Mouse (Mus musculus): Measurements from ENCODE around the gene Olfr332. TPM values are rescaled to one million over a fixed set of nuclear protein-coding genes. Genes with fewer than 3 reads are reported as not detected.

The Olfr332 gene
- polyA plus RNA-seq (2012; rRNA removed): not detected in 2 replicates

GRCm38 (mm10) chr11:58492455-58492854 is at the start of gene Olfr332:
Gene Olfr332 (minus strand): TSS chr11:58492555.

DNA sequence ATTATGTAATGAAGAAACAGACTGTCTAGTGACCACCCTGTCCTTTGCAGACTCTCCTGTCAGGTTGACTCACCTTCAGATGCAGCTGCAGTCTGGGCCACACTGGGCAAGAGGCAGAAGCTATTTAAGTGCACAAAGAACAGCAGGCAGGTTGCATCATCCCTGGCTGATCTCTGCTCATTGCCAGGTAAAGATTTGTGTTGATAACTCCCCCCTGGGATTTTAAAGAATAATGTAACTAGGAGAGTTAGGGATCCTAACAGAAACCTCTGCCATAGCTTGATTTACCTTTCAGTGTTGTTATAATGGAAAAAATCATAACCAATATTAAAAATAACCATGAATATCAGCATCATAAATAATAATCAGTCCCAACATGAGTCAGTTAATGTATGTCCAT is 42.4 kb upstream of the Olfr332 start, which contains the start of gene Olfr330:
TSS of gene Olfr330 (minus strand) at position 101 of the 400 bp plus-strand sequence.

DNA sequence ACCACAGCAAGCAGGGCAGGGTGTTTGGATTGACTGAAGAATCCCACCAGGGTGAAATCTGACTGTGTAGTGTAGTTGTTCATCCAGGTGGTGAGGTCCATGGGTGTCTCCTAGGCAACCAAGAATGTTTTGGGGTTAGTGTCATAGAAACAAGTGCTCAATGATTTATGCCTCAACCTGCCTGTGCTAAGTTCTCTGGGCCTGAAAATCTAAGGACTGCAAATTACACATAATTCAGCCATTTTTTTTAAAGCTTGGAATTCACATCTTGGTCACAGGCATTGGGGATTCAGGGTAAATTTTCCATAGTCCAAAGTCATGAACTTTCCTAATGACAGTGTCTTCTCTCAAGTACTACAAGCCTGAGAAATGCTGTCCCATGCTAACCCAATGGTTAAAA is 10.1 kb upstream of the Olfr332 start, which contains the start of gene Olfr331:
TSS of gene Olfr331 (minus strand) at position 101 of the 400 bp plus-strand sequence.

DNA sequence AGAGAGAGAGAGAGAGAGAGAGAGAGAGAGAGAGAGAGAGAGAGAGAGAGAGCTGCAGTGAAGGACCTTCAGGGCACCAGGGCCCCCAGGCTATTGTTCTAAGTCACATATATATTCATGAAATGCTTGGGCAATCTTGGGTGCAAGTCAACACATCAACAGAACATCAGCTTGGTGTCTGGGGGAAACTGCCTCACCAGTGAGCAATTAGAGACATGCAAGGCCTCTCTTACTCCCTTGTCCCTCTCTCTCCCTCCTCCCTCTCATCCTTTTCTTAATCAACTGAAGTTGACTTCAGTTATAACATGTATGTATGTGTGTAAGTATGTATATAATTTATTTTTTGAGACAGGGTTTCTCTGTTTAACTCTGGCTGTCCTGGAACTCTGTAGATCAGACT is 30.2 kb downstream of the Olfr332 start, which contains the start of gene Olfr30:
TSS of gene Olfr30 (minus strand) at position 101 of the 400 bp plus-strand sequence.

GRCm38 (mm10) chr11:58452759-58453158 is 39.6 kb downstream of the Olfr332 start, which contains the start of gene Lypd9:
Gene Lypd9 (minus strand): TSS chr11:58452923.

Other genes starting within 250 kb of the Olfr332 start
- 0.05 TPM in 1 of 2 replicates, not detected in the other for gene 4930438A08Rik, start 217.8 kb downstream of the Olfr332 start, polyA plus RNA-seq (2012; rRNA removed)
- gene Zfp692, start 185.5 kb downstream of the Olfr332 start, polyA plus RNA-seq (2012; rRNA removed): 43.0 and 45.3 TPM in 2 replicates
- gene Zfp672, start 162.2 kb downstream of the Olfr332 start, polyA plus RNA-seq (2012; rRNA removed): 46.9 and 49.0 TPM in 2 replicates
- 36.8 and 41.1 TPM in 2 replicates for gene Sh3bp5l, start 161.8 kb downstream of the Olfr332 start, polyA plus RNA-seq (2012; rRNA removed)
- 11,928 and 12,556 TPM in 2 replicates for gene Lypd8, start 113.5 kb downstream of the Olfr332 start, polyA plus RNA-seq (2012; rRNA removed)
- 344 and 578 TPM in 2 replicates for gene 1810065E05Rik, start 71.4 kb downstream of the Olfr332 start, polyA plus RNA-seq (2012; rRNA removed)
- gene Gm12253, start 60.0 kb downstream of the Olfr332 start, polyA plus RNA-seq (2012; rRNA removed): not detected in 2 replicates
- not detected in 2 replicates for gene Lypd9, start 39.6 kb downstream of the Olfr332 start, polyA plus RNA-seq (2012; rRNA removed)
- not detected in 2 replicates for gene Olfr30, start 30.3 kb downstream of the Olfr332 start, polyA plus RNA-seq (2012; rRNA removed)
- not detected in 2 replicates for gene Olfr331, start 10.0 kb upstream of the Olfr332 start, polyA plus RNA-seq (2012; rRNA removed)
- gene Olfr330, start 42.3 kb upstream of the Olfr332 start, polyA plus RNA-seq (2012; rRNA removed): not detected in 2 replicates
- gene Olfr329-ps, start 53.9 kb upstream of the Olfr332 start, polyA plus RNA-seq (2012; rRNA removed): not detected in 2 replicates
- not detected in 2 replicates for gene Olfr328, start 63.1 kb upstream of the Olfr332 start, polyA plus RNA-seq (2012; rRNA removed)
- gene Olfr224, start 78.0 kb upstream of the Olfr332 start, polyA plus RNA-seq (2012; rRNA removed): not detected in 2 replicates
- not detected in 2 replicates for gene Olfr325, start 85.2 kb upstream of the Olfr332 start, polyA plus RNA-seq (2012; rRNA removed)
- gene Olfr324, start 102.6 kb upstream of the Olfr332 start, polyA plus RNA-seq (2012; rRNA removed): not detected in 2 replicates
- 7.3 and 7.4 TPM in 2 replicates for gene 2210407C18Rik, start 123.5 kb upstream of the Olfr332 start, polyA plus RNA-seq (2012; rRNA removed)
- gene Olfr323, start 137.9 kb upstream of the Olfr332 start, polyA plus RNA-seq (2012; rRNA removed): not detected in 2 replicates
- gene Trim58, start 147.9 kb upstream of the Olfr332 start, polyA plus RNA-seq (2012; rRNA removed): not detected in 2 replicates
- not detected in 2 replicates for gene Olfr322, start 166.2 kb upstream of the Olfr332 start, polyA plus RNA-seq (2012; rRNA removed)
- gene Olfr320, start 188.5 kb upstream of the Olfr332 start, polyA plus RNA-seq (2012; rRNA removed): not detected in 2 replicates
- not detected in 2 replicates for gene Olfr319, start 206.6 kb upstream of the Olfr332 start, polyA plus RNA-seq (2012; rRNA removed)
- gene Olfr318, start 231.5 kb upstream of the Olfr332 start, polyA plus RNA-seq (2012; rRNA removed): not detected in 2 replicates
- gene Olfr317, start 246.7 kb upstream of the Olfr332 start, polyA plus RNA-seq (2012; rRNA removed): not detected in 2 replicates

Data from colon, adult 2 months (tissue).